Mouse (Mus musculus) MEL-GATA-1-ER (cell line): Measurements from ENCODE around the gene Cd164l2.

Source experiments
- DNase-seq: peaks from one replicate; pipeline ENCODE4 v3.0.0-alpha.2; 2012; ENCODE audit warnings: low read depth; ENCODE audit errors: extremely low read depth

The Cd164l2 gene

DNA sequence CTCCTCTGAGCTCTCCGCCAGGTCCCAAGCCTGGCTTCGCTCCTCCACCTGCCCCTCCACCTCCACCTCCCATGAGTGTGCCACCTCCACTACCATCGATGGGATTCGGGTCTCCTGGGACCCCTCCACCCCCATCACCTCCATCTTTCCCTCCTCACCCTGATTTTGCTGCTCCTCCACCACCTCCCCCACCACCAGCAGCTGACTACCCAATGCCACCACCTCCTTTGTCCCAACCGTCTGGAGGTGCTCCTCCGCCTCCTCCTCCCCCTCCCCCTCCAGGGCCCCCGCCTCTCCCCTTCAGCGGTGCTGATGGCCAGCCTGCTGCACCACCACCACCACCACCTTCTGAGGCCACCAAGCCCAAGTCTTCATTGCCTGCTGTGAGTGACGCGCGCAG, 17.4 kb upstream of the Cd164l2 start:
- no peak for DNase-seq

DNA sequence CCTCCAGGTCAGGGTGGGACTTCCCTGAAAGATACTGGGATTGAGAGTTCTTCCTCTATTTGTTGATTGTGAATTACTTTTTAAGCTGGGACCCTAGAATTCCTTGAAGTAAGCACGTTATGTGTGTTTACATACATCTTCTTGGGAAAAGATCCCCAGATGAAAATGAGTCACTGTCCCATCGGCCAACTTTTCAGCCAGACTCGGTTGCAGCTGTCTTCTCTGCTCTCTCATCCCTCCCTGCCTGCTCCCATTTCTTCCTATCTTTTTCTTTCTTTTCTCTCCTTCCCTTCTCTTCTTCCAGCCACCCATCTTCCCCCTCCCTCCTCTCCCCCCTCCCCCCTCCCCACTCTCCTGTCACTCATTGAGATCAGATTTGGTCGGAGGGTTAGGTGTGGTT, 16.9 kb upstream of the Cd164l2 start:
- no peak for DNase-seq

DNA sequence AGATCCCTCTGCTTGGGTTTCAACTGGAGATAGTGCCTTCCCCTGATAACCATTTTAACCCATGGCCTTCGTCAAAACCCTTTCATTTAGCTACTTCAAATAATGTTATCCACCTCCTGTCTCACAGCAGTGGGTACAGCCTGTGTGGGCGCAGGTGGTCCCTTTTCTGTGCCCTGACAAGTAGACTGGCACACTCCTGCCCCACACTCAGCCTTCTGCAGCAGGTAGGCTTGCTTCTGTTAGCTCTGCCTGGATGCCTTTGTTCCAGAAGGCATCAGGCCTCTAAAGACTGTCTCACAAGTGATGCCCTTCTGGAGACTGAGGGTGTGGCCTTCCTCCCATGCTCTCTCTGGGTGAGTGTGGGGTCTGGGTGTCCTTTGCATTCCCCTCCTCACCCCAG, 15.8 kb upstream of the Cd164l2 start:
- DNase-seq: no peak

DNA sequence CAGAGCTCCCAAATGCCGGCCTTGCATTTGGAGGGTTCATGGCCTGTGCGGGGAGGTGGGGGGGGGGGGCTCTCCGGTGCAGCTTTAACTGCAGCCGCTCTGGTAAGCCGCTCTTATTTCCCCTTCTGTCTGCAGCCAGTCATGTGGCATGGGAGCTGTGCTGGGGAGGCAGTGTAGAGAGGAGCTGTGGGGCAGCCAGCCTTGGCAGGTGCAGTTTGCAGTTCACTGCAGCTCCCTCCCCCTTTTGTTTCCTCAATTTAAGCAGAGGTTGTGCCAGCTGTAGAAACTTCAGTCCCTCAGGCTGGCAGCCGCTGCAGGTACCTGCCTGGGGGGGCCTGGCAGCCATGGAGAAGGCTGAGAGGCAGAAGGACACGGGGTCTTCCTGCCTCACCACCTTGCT, 15.1 kb upstream of the Cd164l2 start:
- DNase-seq: no peak

DNA sequence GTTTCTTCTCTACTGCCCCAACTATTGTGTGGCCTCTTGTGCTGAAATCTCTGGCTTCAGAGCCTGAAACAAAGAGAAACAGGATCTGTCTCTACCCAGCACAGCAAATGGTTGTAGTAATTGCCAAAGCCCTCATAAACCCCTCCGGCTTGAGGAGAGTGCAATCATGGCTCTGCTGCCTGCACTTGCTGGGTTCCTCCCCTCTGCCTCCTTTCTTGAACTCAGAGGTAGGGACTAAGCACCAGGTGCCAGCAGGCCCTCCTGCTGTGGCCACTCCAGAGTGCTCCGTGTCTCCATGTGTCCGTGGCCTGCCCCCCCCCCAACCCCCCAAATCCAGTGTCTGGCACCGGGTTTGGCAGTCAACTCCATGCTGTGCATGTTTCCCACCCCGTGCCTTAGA, 14.6 kb upstream of the Cd164l2 start:
- DNase-seq: no peak

DNA sequence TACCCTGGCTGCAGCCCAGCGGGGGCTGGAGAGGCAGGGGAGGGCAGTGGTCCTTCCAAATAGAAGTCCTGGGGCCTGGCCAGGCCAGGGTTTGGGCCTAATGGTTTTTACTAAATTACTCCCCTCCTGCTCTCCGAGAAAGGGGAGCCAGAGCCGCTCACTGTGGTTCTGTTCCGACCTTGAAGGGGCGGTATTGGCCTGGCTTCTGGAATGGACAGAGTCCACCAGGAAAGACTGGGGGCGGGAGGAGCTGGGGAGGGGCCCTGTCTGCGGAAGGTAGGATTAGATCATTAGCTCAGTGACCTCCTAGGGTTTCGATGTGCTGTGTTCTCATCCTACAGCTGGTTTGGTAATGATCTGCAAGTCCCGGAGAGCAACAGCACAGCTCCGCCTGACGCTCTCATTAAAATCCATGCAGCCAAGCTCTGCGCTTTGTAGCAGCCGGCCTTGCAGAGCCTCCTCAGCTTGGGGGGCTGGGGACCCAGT, 14.1 kb upstream of the Cd164l2 start:
- DNase-seq: no peak

DNA sequence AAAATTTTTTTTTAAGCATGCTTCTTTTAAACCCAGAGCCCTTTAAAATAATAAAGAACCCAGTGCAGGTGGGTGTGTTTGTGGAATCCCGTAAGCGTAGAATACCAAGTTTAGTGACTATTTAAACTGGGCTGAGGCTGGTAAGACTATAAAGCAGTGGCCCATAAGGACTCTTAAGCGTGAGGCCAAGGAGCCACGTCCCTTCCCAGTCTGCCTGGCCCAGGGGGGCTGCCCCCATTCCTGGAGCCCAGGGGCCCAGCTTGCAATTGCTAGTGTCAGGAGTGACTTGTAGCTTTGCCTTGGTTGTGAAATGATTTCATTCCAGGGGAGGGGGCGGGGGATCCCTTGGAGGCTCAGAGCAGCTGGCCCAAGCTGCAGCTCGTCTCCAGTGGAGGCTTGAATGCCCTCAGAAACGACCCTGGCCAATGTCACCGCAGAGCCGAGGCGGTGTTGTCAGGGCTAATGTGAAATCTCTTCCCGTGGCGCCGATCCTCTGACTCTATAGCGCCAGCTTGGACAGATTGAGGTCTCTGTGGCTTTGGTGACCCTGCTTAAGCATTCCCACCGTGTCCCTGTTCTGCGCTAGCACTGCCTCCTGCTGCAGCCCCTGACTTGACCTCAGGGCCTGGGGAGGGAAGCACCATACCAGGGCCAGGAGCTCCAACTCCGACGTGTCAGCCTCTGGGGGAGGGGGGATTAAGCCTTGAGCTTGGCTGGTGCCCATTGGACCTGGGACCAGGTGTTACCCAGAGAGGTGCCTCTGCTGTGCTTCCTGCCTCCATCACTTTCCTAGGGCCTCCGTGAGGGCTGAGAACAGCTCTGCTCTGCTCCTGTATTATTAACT, 13.4 kb upstream of the Cd164l2 start:
- no peak for DNase-seq

- no peak for DNase-seq
Observed at GRCm38 (mm10) chr4:133199743-133200142, 12.2 kb upstream of the Cd164l2 start.

GRCm38 (mm10) chr4:133200343-133200742, 11.6 kb upstream of the Cd164l2 start:
- no peak for DNase-seq

GRCm38 (mm10) chr4:133201006-133201771, 10.7 kb upstream of the Cd164l2 start:
- DNase-seq: no peak

GRCm38 (mm10) chr4:133202254-133202653, 9.7 kb upstream of the Cd164l2 start:
- no peak for DNase-seq

DNA sequence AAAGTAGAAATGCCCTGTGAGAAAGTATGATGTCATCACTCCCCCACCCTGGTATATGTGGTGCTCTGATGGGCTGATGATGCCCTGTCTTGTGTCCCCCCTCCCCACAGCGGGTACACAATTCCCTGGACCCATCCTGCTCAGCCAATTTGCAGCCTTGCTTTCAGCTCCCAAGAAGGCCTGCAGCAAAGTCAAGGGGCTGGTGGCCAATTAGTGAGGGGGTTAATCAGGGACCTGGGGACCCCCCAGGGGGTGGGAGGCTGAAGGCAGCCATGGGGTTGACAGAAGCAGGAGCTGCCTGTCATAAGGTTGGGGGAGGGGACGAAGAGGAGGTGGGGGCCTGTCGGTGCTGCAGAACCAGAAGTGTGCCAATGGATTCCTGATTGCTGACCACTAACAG, 8.3 kb upstream of the Cd164l2 start:
- no peak for DNase-seq

DNA sequence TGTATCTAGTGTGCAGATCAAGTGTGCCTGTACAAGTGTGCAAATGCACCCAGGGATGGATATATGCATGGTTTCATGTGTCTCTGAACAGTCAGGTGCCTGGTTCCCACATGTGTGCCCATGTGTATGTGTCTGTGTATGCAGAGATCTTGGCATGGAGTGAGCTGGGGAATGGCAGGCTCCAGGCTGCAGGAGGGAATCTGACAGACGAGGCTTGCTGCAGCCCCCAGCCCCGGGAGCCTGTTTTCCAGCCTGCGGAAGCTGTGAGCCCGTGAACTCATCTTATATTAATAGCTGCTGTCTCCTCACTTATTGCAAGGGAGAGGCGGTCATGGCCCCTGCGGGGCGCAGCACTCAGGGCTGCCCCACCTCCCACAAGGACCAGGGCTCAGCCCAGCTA, 7.6 kb upstream of the Cd164l2 start:
- no peak for DNase-seq

GRCm38 (mm10) chr4:133209366-133209765, 2.6 kb upstream of the Cd164l2 start:
- DNase-seq: peak; percentile 22

GRCm38 (mm10) chr4:133210023-133210787, 1.7 kb upstream of the Cd164l2 start:
- no peak for DNase-seq

- DNase-seq: no peak
Observed at GRCm38 (mm10) chr4:133210788-133211390, 1.0 kb upstream of the Cd164l2 start.

DNA sequence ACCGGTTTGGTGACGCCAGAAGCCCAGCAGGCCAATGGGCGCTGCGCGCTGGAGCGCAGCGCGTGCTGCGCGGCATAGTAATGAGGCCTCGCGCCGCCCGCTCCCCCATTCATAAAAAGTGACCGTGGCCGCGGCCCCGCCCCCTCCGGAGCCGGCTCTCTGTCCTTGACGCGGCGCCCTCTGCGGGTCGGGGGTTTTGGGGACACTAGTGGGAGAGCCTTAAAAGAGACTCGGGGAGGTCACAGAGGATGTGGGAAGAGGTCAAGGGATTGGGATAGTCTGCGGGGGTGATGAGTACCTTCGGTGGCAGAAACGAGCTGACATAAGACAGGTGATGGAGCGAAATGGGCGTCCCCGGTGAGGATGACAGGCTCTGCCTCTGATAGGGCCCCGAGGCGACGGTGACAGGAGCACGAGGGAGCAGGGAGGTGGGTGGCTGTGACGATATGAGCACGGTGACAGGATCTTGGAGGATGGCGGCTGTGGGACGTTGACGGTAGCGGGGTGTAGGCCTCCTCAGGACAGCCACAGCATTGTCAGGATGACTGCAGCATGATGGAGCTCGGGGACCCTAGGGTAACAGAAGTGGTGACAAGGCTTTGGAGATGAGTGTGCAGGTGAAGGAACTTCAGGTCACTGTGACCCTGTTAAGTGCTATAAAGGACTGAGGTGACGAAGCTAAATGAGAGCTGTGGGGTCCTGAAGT, 784 bp downstream of the Cd164l2 start:
- DNase-seq: peak; percentile 58

DNA sequence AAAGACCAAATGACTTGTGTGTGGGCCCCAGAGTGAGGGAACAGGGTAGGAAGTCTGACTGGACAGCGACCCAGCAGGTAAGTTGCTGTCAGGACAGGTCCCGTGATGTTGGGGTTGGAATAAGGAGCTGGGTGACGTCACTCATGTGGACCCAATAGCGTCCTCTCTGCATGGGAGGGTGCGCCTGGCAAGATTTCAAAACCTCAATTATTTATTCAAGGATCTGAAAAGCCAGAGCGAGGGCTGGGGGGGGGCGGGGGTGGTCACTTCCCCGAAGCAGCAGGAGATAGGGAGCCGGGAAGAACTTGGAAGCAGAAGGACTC, 1.3 kb downstream of the Cd164l2 start:
- no peak for DNase-seq

DNA sequence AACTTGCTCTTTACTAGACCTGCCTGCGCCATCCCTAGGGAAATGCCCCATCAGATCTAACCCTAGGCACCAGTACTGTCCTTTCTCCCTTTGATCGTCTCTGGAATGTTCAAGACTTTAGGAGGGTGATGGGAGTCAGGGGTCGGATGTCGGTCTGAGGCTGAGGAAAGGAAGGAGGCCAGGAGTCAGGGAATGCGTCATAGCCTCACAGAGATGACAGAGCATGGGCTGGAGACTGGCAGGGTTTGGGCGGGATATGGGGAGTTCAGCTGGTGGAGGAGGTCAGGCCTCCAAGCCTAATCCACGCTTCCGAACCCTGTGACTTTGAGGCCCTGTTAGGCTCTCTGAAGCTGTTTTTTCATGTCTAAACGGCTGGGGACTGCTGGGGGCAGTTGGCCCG, 1.7 kb downstream of the Cd164l2 start:
- no peak for DNase-seq

DNA sequence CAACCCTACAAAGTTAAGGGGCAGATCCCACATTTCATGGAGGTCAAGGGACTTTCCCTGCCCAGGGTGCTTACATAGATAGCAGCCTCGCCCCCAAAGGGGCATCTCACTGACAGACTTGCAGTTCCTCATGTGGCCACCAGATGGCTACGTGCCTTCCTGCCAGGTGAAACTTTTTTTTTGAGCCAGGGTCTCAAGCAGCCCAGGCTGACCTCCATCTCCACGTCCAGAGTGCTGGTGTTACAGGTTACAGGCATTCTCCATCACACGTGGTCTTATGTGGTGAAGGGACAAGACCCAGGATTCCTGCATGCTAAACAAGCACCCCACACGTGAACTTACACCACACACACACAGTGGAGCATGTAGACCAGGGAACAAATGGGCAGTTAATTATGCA, 5.7 kb downstream of the Cd164l2 start:
- peak; percentile 29 for DNase-seq

DNA sequence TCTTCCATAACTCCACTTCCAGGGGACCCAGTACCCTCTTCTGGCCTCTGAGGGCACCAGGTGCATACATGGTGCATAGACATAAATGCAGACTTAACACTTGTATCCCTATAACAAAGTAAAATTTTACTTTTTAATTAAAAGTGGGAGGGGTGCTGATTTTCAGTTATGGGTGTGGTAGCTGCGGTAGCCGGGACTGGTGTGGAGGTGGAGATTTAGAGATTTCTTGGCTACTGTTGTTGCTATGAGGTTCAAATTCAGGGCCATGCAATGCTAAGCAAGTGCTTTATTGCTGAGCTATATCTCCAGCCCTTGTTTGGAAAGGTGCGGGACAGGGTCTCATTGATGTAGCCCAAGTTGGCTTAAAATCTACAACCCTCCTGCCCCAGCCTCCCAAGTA, 6.8 kb downstream of the Cd164l2 start:
- no peak for DNase-seq
